Mouse (Mus musculus) kidney, adult 8-10 months (tissue): ENCODE data around the gene 3830406C13Rik.

Source experiments
- DNase-seq, 2 experiments: peaks; one replicate each; pipeline ENCODE4 v3.0.0; 2022

The 3830406C13Rik gene

DNA sequence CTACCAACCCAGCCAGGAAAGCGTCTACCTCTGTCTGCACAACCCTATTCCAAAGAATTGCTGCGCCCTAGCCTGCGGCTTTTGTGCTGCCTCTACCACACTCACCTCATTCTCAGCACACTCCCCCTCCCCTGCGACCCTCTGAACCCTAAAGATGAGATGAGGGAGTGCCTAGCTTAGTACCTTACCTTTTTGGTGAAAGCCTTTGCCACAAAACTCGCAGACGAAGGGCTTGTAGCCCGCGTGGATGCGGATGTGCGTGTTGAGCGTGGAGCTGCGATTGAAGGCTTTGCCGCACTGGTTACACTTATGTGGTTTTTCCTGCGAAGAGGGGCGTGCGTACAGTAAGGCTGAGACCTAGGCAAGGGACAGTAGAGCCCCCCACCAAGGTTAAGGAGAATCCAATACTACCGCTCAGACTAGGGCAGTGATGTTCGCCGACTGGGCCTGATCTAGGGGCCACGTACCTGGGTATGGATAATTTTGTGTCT lies 59.5 kb downstream of the 3830406C13Rik start:
- DNase-seq: no peak

- DNase-seq: peak in 1 of 2 experiments; percentile 32
Observed at GRCm38 (mm10) chr14:12344061-12344745, 60.2 kb downstream of the 3830406C13Rik start.

DNA sequence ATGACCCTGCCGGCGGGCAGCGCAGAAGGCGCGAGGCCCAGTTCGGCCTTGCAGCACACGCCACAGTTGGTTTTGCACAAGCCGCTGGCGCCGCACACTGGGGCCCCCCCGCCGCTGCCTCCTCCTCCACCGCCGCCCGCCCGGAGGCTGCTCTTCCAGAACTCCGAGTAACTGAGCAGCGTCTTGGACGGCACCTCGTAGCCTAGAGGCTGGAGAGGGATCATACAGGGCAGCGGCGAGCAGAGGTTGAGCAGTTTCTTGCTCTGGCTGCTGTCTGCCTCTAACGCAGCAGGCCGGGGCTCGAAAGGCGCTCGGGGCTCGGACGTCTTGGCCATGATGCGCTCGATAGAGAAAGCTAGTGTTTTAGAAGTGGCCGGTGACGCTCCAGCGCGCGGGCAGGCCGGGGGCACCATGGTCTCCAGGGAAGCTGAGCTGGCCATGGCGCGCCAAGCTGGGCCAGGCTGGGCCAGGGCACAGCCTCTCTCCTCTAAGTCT lies 60.8 kb downstream of the 3830406C13Rik start:
- DNase-seq: no peak

GRCm38 (mm10) chr14:12345241-12345921 lies 61.4 kb downstream of the 3830406C13Rik start:
- DNase-seq: no peak

- DNase-seq: no peak
Observed at GRCm38 (mm10) chr14:12346011-12346864, 62.3 kb downstream of the 3830406C13Rik start.

DNA sequence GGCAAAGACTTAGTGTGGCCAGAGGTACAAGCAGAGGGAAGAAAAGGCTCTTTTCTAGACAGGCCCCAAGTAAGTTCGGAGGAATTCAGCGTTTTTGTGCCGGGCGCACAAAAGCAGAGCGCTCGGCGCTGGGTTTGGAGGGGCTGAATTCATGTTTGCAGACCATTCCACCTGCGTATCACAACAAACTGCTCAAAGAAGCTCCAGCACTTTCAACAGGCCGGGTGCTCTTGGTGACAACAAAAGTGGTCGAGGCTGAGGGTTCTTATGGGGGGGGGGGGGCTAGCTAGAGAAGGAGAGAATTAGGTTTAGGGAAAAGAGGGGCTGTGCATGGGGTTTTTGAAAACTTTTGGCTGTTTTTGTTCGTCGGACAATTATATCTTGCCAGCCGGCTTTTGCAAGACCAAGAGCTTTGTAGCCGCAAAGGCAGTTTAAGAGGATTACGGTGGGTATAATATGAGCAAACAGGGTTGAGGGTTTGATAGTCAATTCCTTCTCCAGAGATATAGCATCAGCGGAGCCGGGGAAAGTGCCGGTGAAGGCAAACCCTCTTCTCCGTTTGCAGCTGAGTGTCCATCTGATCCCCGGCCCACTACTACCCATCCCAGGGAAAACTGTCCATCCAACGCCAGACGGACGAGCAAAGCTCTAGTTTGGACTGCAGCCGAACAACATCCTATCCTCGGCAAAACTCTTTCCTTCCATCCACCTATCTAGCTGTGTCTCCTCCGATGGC lies 63.1 kb downstream of the 3830406C13Rik start:
- DNase-seq: no peak

GRCm38 (mm10) chr14:12348089-12348488 lies 64.1 kb downstream of the 3830406C13Rik start, which contains the start of gene Fezf2:
Gene Fezf2, minus strand, starts transcription at chr14:12348189.
- DNase-seq: no peak

DNA sequence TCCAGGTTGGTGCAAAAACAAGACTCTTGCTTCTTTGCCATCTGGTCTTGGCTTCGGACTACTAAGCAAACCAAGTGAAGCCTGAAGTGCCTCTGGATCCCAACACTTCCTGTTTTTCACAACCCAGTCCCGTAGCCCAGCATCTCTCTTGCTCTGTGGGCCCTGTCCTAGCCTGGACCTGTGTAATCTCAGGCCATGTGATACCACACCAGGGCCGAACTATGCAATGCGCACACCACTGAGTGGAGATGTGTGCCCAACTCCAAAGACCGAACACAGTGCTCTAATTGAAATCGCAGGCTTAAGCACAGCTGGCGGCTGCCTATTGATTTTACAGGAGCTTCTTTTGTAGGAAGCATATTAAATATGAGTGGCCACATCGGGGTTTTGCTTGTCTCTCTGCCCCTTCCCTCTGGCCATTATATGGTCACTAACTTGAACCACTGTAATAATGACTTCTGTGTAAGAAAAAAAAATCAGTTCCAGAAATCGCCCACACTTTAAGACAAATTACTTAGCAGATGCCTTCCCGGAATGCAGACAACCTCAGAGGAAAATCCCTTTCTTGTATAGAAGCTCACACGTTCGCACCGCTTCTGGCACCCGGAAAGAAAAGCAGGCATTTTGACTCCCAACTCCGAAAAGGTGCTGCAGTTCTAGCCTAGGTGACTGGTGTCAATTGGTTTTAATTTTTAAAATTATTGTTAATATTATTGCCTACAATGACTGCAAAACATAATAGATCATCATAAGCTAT lies 65.5 kb downstream of the 3830406C13Rik start:
- DNase-seq: no peak

DNA sequence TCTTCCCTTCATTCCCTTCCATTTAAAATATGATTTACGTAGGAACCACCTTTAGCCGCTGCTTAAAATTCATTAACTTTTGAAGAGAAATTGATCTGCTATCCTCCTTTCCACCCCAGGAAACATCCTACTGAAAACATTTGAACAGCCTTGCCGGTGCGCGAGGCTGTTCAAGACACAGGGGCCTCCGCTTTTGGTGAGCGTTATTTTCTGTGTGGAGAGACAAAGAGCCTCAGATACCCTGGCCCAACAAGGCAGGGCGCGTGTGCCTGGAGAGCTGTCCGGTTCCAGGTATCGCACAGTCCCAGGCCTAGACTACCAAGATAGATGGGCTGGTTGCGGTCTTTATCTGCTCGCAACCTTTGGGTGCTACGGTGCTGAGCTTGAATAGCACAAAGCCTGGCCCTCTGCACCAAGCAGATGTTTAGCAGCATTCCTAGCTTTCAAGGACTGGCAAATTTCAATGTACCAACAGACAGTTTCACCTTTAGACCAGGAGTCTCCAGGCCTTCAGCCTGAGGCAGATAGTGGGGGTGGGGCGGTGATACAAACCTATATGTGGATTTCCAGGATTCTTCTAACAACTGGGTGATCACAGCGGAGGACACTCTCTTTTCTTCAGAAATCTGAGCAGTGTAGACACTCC lies 66.4 kb downstream of the 3830406C13Rik start:
- no peak for DNase-seq
